Mouse (Mus musculus) right cerebral cortex, postnatal 36 days (tissue): ENCODE data around the gene Trim31.

ENCODE experiments used
- DNase-seq, 2 experiments: peaks; one replicate each; pipeline ENCODE4 v3.0.0; 2022; ENCODE audit warnings: low spot score in 2 of 2, mixed read lengths in 1 of 2

Gene Trim31

GRCm38 (mm10) chr17:36896583-36896982 is 1.3 kb upstream of the Trim31 start:
- DNase-seq = no peak

GRCm38 (mm10) chr17:36897065-36897464 is 853 bp upstream of the Trim31 start:
- no peak for DNase-seq

GRCm38 (mm10) chr17:36899376-36899775 is 1.5 kb downstream of the Trim31 start:
- no peak for DNase-seq

GRCm38 (mm10) chr17:36900001-36900400 is 2.1 kb downstream of the Trim31 start:
- peak; percentile 16 to 49 for DNase-seq

- DNase-seq = no peak
Observed at GRCm38 (mm10) chr17:36900691-36901090, 2.8 kb downstream of the Trim31 start.

- no peak for DNase-seq
Observed at GRCm38 (mm10) chr17:36903651-36904050, 5.7 kb downstream of the Trim31 start.

GRCm38 (mm10) chr17:36908235-36908634 is 10.3 kb downstream of the Trim31 start:
- DNase-seq = no peak

GRCm38 (mm10) chr17:36909802-36910201 is 11.9 kb downstream of the Trim31 start:
- DNase-seq = no peak

GRCm38 (mm10) chr17:36912031-36912430 is 14.1 kb downstream of the Trim31 start:
- no peak for DNase-seq

GRCm38 (mm10) chr17:36914108-36914507 is 16.2 kb downstream of the Trim31 start:
- DNase-seq = peak; percentile 47 to 67

- peak in 1 of 2 experiments; percentile 40 for DNase-seq
Observed at GRCm38 (mm10) chr17:36915076-36915475, 17.2 kb downstream of the Trim31 start.

- DNase-seq = no peak
Observed at GRCm38 (mm10) chr17:36920239-36920638, 22.3 kb downstream of the Trim31 start.

GRCm38 (mm10) chr17:36922715-36923114 is 24.8 kb downstream of the Trim31 start:
- DNase-seq = no peak

- no peak for DNase-seq
Observed at GRCm38 (mm10) chr17:36923491-36923890, 25.6 kb downstream of the Trim31 start.

GRCm38 (mm10) chr17:36927496-36928120 is 29.7 kb downstream of the Trim31 start:
- no peak for DNase-seq

GRCm38 (mm10) chr17:36929236-36929932 is 31.5 kb downstream of the Trim31 start:
- DNase-seq = no peak

GRCm38 (mm10) chr17:36930233-36930632 is 32.3 kb downstream of the Trim31 start:
- DNase-seq = no peak

GRCm38 (mm10) chr17:36931130-36931529 is 33.2 kb downstream of the Trim31 start:
- DNase-seq = no peak

GRCm38 (mm10) chr17:36931806-36932205 is 33.9 kb downstream of the Trim31 start:
- no peak for DNase-seq

- DNase-seq = no peak
Observed at GRCm38 (mm10) chr17:36938056-36938455, 40.1 kb downstream of the Trim31 start.

GRCm38 (mm10) chr17:36942391-36942790 is 44.5 kb downstream of the Trim31 start:
- DNase-seq = peak in 1 of 2 experiments; percentile 67

- DNase-seq = no peak
Observed at GRCm38 (mm10) chr17:36942791-36943471, 45.0 kb downstream of the Trim31 start, which contains the start of gene Rnf39. Gene Rnf39 (plus strand): TSS chr17:36942918.

GRCm38 (mm10) chr17:36943691-36944090 is 45.8 kb downstream of the Trim31 start:
- DNase-seq = no peak
